In the genomic region with DNA sequence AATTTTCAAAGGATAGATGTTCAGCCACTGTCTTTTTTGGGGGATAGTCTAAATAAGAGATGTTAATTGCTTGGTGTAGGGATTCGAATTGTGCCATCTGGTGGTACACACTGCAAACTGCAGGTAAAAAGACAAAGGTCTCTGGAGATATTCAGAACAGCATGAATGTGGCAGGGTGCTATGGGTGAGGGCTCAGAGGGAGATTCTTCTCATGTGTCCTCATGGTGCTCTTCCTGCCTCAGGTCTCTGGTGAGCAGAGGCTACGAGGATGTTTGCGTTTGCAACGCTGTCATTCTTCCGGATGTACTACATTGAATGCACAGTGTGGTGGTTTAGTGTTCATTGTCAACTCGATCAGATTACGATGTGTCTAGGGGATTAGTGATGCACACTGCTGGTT, we compare ENCODE assay signal across 9 mouse cellular contexts. TPM values are rescaled to one million over a fixed set of nuclear protein-coding genes. Genes with fewer than 3 reads are reported as not detected.
DNase-seq lines count a peak whose midpoint lies in the region; ATAC-seq and TF ChIP-seq lines count a peak whose summit lies in the region.
"Had no signal": no experiment of that assay in that cellular context is flagged by ENCODE, and none has a peak within 500 bp of the region (broad histone marks: within the 10 kb centered on the region; RNA-seq: fewer than 3 reads in every experiment).

No protein-coding gene starts in this region.

- H3K27ac ChIP-seq in heart, postnatal 0 days (ENCODE audit: low read depth), result no peak overlapping the region
- H3K27ac ChIP-seq in heart, embryonic 11.5 days (ENCODE audit: low read depth, low read length), result no peak overlapping the region
- H3K27ac ChIP-seq in liver, embryonic 14.5 days, result no peak overlapping the region

- no peaks in the 10 kb centered on the region for H3K9me3 ChIP-seq in heart, postnatal 0 days (replicated peaks; ENCODE audit: control insufficient read depth, low read length)
- no peaks in the 10 kb centered on the region for H3K9me3 ChIP-seq in heart, embryonic 11.5 days (replicated peaks; ENCODE audit: control insufficient read depth, low read length)
- no peaks in the 10 kb centered on the region for H3K9me3 ChIP-seq in liver, embryonic 14.5 days (ENCODE audit: control insufficient read depth, low read length)

- ATAC-seq in heart, postnatal 0 days (ENCODE audit: insufficient read depth, low read depth), result no peak
- ATAC-seq in heart, embryonic 11.5 days (replicated peaks; ENCODE audit: insufficient number of reproducible peaks, low FRiP score, low TSS enrichment), result no peak
- no peak for ATAC-seq in liver, embryonic 14.5 days (ENCODE audit: insufficient read depth)

- peak; percentile 75 for TF ChIP-seq CTCF in heart, postnatal 0 days (IDR thresholded peaks at IDR 0.05; ENCODE audit: low read depth)
- peak; percentile 18 for TF ChIP-seq CTCF in C2C12 (IDR thresholded peaks at IDR 0.05; ENCODE audit: control insufficient read depth, insufficient read depth, insufficient read length)
- TF ChIP-seq CTCF in liver, embryonic 14.5 days (IDR thresholded peaks at IDR 0.05; ENCODE audit: low read depth), result peak; percentile 61

- H3K4me3 ChIP-seq in heart, postnatal 0 days (ENCODE audit: low read depth, low read length), result no peak overlapping the region
- H3K4me3 ChIP-seq in heart, embryonic 11.5 days (ENCODE audit: low read depth, low read length), result no peak overlapping the region
- H3K4me3 ChIP-seq in C2C12 (ENCODE audit: insufficient read depth, poor library complexity, severe bottlenecking), result no peak overlapping the region
- H3K4me3 ChIP-seq in liver, embryonic 14.5 days (ENCODE audit: insufficient read depth in 1 of 2, low read depth in 2 of 2, low read length in 2 of 2), result no peak overlapping the region
- H3K4me3 ChIP-seq: myocyte had no signal

- DNase-seq in heart, postnatal 0 days (ENCODE audit: low spot score), result no peak
- DNase-seq in adrenal gland, postnatal 36 days, result peak; percentile 20 to 25
- peak; percentile 27 to 44 for DNase-seq in frontal cortex, postnatal 25 days (ENCODE audit: low spot score in 2 of 2)
- no peak for DNase-seq in liver, embryonic 14.5 days (ENCODE audit: low read depth in 3 of 3, low spot score in 3 of 3)
- peak; percentile 35 for DNase-seq in thymus, postnatal 14 days
- DNase-seq in spleen, postnatal 14 days (ENCODE audit: low spot score in 2 of 2), result no peak

- no peak overlapping the region for H3K4me2 ChIP-seq in heart, postnatal 0 days (ENCODE audit: low read depth, low read length)
- no peak overlapping the region for H3K4me2 ChIP-seq in heart, embryonic 11.5 days
- H3K4me2 ChIP-seq in liver, embryonic 14.5 days (ENCODE audit: low read depth), result no peak overlapping the region

- H3ac ChIP-seq in C2C12 (ENCODE audit: control insufficient read depth, insufficient read length, low read depth), result no peak overlapping the region

- no peaks in the 10 kb centered on the region for H3K79me2 ChIP-seq in C2C12 (ENCODE audit: control insufficient read depth, insufficient read depth)

- H3K79me3 ChIP-seq in C2C12 (ENCODE audit: low read depth), result no peaks in the 10 kb centered on the region

- no peak overlapping the region for H3K9ac ChIP-seq in heart, postnatal 0 days (replicated peaks; ENCODE audit: low read depth, low read length)
- H3K9ac ChIP-seq in heart, embryonic 11.5 days (ENCODE audit: low read depth, low read length), result no peak overlapping the region
- no peak overlapping the region for H3K9ac ChIP-seq in liver, embryonic 14.5 days (replicated peaks)

- WGBS in heart, postnatal 0 days, result 49% methylated on average over 7 of the region's 7 CpGs
- 49% methylated on average over 7 of the region's 7 CpGs for WGBS in heart, embryonic 11.5 days (ENCODE audit: insufficient replicate concordance)
- 45% methylated on average over 7 of the region's 7 CpGs for WGBS in liver, embryonic 14.5 days (ENCODE audit: insufficient replicate concordance)

- no peaks in the 10 kb centered on the region for H3K27me3 ChIP-seq in heart, postnatal 0 days (ENCODE audit: control insufficient read depth, insufficient read depth, low read length)
- no peaks in the 10 kb centered on the region for H3K27me3 ChIP-seq in heart, embryonic 11.5 days (ENCODE audit: control insufficient read depth, insufficient read depth, low read length)
- H3K27me3 ChIP-seq in C2C12 (ENCODE audit: control insufficient read depth, insufficient read depth, insufficient read length), result peaks cover 8% of the 10 kb centered on the region
- no peaks in the 10 kb centered on the region for H3K27me3 ChIP-seq in liver, embryonic 14.5 days (ENCODE audit: control insufficient read depth, insufficient read depth, low read length)

- no peak for TF ChIP-seq EP300 in heart, postnatal 0 days (IDR thresholded peaks at IDR 0.05; ENCODE audit: low read depth)
- TF ChIP-seq EP300 in liver, embryonic 14.5 days (IDR thresholded peaks at IDR 0.05; ENCODE audit: low read depth), result no peak

- no peaks in the 10 kb centered on the region for H3K4me1 ChIP-seq in heart, postnatal 0 days (ENCODE audit: control insufficient read depth, insufficient read depth)
- no peaks in the 10 kb centered on the region for H3K4me1 ChIP-seq in heart, embryonic 11.5 days (ENCODE audit: control insufficient read depth, insufficient read depth, low read length)
- no peaks in the 10 kb centered on the region for H3K4me1 ChIP-seq in liver, embryonic 14.5 days (replicated peaks; ENCODE audit: control insufficient read depth in 2 of 2, insufficient read depth in 2 of 2, low read length in 1 of 2)

- no peaks in the 10 kb centered on the region for H3K36me3 ChIP-seq in heart, postnatal 0 days (replicated peaks; ENCODE audit: control insufficient read depth, insufficient read depth, low read length)
- no peaks in the 10 kb centered on the region for H3K36me3 ChIP-seq in heart, embryonic 11.5 days (ENCODE audit: control insufficient read depth, insufficient read depth, low read length)
- no peaks in the 10 kb centered on the region for H3K36me3 ChIP-seq in C2C12 (ENCODE audit: control insufficient read depth, insufficient read depth)
- H3K36me3 ChIP-seq in liver, embryonic 14.5 days (replicated peaks; ENCODE audit: control insufficient read depth, insufficient read depth, low read depth), result no peaks in the 10 kb centered on the region

TF ChIP-seq in C2C12, 6 proteins besides CTCF, POLR2A, EP300 and RAD21:
- TF ChIP-seq MYOD1 (IDR thresholded peaks at IDR 0.05; ENCODE audit: control insufficient read depth, insufficient read length, low read depth) (no peak), CEBPB (IDR thresholded peaks at IDR 0.05; ENCODE audit: low read depth) (no peak), MYOG (IDR thresholded peaks at IDR 0.05; ENCODE audit: control insufficient read depth, extremely low read depth, insufficient read length) (no peak), USF1 (IDR thresholded peaks at IDR 0.05; ENCODE audit: low read depth) (no peak), FOSL1 (IDR thresholded peaks at IDR 0.05; ENCODE audit: insufficient read depth, low read length, poor library complexity, severe bottlenecking) (no peak), MAX (IDR thresholded peaks at IDR 0.05) (no peak)

RNA-seq across cellular contexts. Expression of gene 9330182O14Rik, which starts 10.1 kb away (rescaled TPM):
- total RNA-seq in heart, postnatal 0 days (2014; rRNA removed; ENCODE audit: low replicate concordance), result not detected in 2 replicates
- polyA plus RNA-seq in heart, postnatal 0 days (2015; fragmentation: Nextera tagmentation; extraction: Ambion mirVana), result not detected in 2 replicates
- polyA plus RNA-seq in heart, embryonic 11.5 days (2014; fragmentation: Nextera tagmentation; extraction: Ambion mirVana), result not detected in 2 replicates
- polyA plus RNA-seq in C2C12 (2012; fragmentation: generic; extraction: Trizol), result not detected
- total RNA-seq in adrenal gland, postnatal 36 days (2021), result under 1 TPM in 1 of 2 experiments, not detected in 1; 0.16 TPM
- polyA plus RNA-seq in liver, embryonic 14.5 days (2012; rRNA removed), result not detected in 2 replicates
- not detected in 2 replicates for polyA plus RNA-seq in liver, embryonic 14.5 days (2014; fragmentation: Nextera tagmentation; extraction: Ambion mirVana)
- polyA plus RNA-seq: myocyte had no signal

Comparison
In these comparisons a context has a peak if more than half of its experiments do, and no peak if none do; other contexts are left out.
1. DNase-seq: peak in adrenal gland, postnatal 36 days (2 of 2), frontal cortex, postnatal 25 days (2 of 2) and thymus, postnatal 14 days (single experiment); none in heart, postnatal 0 days (single experiment), liver, embryonic 14.5 days (0 of 3) and spleen, postnatal 14 days (0 of 2).
2. CTCF ChIP-seq: peak in every context shown above with its lines; median percentile 75 in heart, postnatal 0 days; 61 in liver, embryonic 14.5 days; 18 in C2C12.